20 mouse cellular contexts compared by ENCODE assay signal in the genomic region with DNA sequence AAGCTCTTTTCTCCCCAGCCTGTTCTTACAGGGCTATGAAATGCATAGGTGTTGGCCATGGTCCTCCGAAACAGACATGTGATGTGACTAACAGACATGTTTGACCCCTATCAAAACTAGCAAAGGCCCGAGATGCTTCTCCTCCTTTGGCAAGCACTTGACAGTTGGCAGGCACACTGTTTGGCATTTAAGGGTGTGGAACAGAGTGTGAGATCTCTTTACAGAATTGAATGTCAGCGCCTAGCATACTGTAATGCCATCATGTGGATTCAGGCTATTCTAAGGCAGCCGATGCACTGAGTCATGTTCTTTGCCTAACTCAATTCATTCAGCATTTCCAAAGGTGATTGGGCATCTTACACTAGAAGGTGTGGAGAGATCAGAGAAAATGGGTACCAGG.
DNase-seq lines count a peak whose midpoint lies in the region; ATAC-seq lines count a peak whose summit lies in the region.
"Had no signal": no experiment of that assay in that cellular context is flagged by ENCODE, and none has a peak within 500 bp of the region (broad histone marks: within the 10 kb centered on the region; RNA-seq: fewer than 3 reads in every experiment).

No protein-coding gene starts in this region.

- H3K4me2 ChIP-seq in forebrain, embryonic 13.5 days = no peak overlapping the region
- H3K4me2 ChIP-seq in midbrain, embryonic 11.5 days = no peak overlapping the region
- H3K4me2 ChIP-seq in midbrain, embryonic 13.5 days (replicated peaks) = no peak overlapping the region
- H3K4me2 ChIP-seq: hindbrain, embryonic 13.5 days; liver, embryonic 15.5 days; neural tube, embryonic 15.5 days had no signal

- no peaks in the 10 kb centered on the region for H3K36me3 ChIP-seq in forebrain, embryonic 13.5 days (ENCODE audit: poor library complexity, severe bottlenecking)
- H3K36me3 ChIP-seq in forebrain, embryonic 10.5 days (replicated peaks) = no peaks in the 10 kb centered on the region
- no peaks in the 10 kb centered on the region for H3K36me3 ChIP-seq in midbrain, embryonic 11.5 days (ENCODE audit: control insufficient read depth, insufficient read depth, low read length)
- no peaks in the 10 kb centered on the region for H3K36me3 ChIP-seq in midbrain, embryonic 13.5 days
- H3K36me3 ChIP-seq: embryonic facial prominence, embryonic 10.5 days; G1E; heart, embryonic 10.5 days; hindbrain, embryonic 13.5 days; liver, embryonic 15.5 days; neural tube, embryonic 15.5 days had no signal

- H3K9ac ChIP-seq in forebrain, embryonic 13.5 days = no peak overlapping the region
- no peak overlapping the region for H3K9ac ChIP-seq in midbrain, embryonic 11.5 days (ENCODE audit: low read length)
- no peak overlapping the region for H3K9ac ChIP-seq in midbrain, embryonic 13.5 days (replicated peaks)
- H3K9ac ChIP-seq: hindbrain, embryonic 13.5 days; liver, embryonic 15.5 days; neural tube, embryonic 15.5 days had no signal

- H3K4me3 ChIP-seq in forebrain, embryonic 13.5 days = no peak overlapping the region
- H3K4me3 ChIP-seq in forebrain, embryonic 10.5 days = no peak overlapping the region
- H3K4me3 ChIP-seq in midbrain, embryonic 11.5 days (ENCODE audit: low read depth, low read length) = no peak overlapping the region
- H3K4me3 ChIP-seq in midbrain, embryonic 13.5 days (replicated peaks) = no peak overlapping the region
- H3K4me3 ChIP-seq: embryonic facial prominence, embryonic 10.5 days; heart, embryonic 10.5 days; hindbrain, embryonic 13.5 days; liver, embryonic 15.5 days; neural tube, embryonic 15.5 days had no signal

- H3K9me3 ChIP-seq in forebrain, embryonic 13.5 days (replicated peaks) = no peaks in the 10 kb centered on the region; the same call in 1 of the 2 replicates
- H3K9me3 ChIP-seq in forebrain, embryonic 10.5 days = no peaks in the 10 kb centered on the region
- H3K9me3 ChIP-seq in midbrain, embryonic 11.5 days (ENCODE audit: control insufficient read depth, low read length) = no peaks in the 10 kb centered on the region
- H3K9me3 ChIP-seq in midbrain, embryonic 13.5 days = no peaks in the 10 kb centered on the region
- H3K9me3 ChIP-seq: embryonic facial prominence, embryonic 10.5 days; heart, embryonic 10.5 days; hindbrain, embryonic 13.5 days; liver, embryonic 15.5 days; neural tube, embryonic 15.5 days had no signal

- peaks cover 20% of the 10 kb centered on the region for H3K4me1 ChIP-seq in forebrain, embryonic 13.5 days
- H3K4me1 ChIP-seq in forebrain, embryonic 10.5 days = 0 out of 2 replicates have a peak, but pooled peaks cover 5% of the 10 kb centered on the region
- no peaks in the 10 kb centered on the region; the same call in 1 of the 2 replicates for H3K4me1 ChIP-seq in midbrain, embryonic 11.5 days (ENCODE audit: control insufficient read depth, insufficient read depth, low read length)
- peaks cover 14% of the 10 kb centered on the region for H3K4me1 ChIP-seq in midbrain, embryonic 13.5 days (replicated peaks)
- H3K4me1 ChIP-seq: embryonic facial prominence, embryonic 10.5 days; heart, embryonic 10.5 days; liver, embryonic 15.5 days had no signal

- WGBS in forebrain, embryonic 13.5 days = 91% methylated on average over 4 of the region's 4 CpGs
- WGBS in forebrain, embryonic 10.5 days = 95% methylated on average over 4 of the region's 4 CpGs
- 93% methylated on average over 4 of the region's 4 CpGs for WGBS in midbrain, embryonic 11.5 days
- WGBS in midbrain, embryonic 13.5 days = 88% methylated on average over 4 of the region's 4 CpGs

- DNase-seq in forebrain, embryonic 10.5 days (ENCODE audit: extremely low spot score, low spot score) = no peak
- peak; percentile 5 to 25 for DNase-seq in heart, postnatal 10 days
- no peak for DNase-seq in heart, adult 9 months (ENCODE audit: low spot score in 2 of 2)
- DNase-seq in midbrain, embryonic 11.5 days (ENCODE audit: low spot score, missing footprints) = peak; percentile 72
- peak; percentile 4 to 7 for DNase-seq in right cerebral cortex, postnatal 36 days (ENCODE audit: low spot score in 2 of 2)
- DNase-seq: adrenal gland, postnatal 14 days; cerebellum, adult 11-12 months; kidney, adult 8-10 months; kidney, postnatal 14 days; thymus, postnatal 36 days had no signal

- H3K27me3 ChIP-seq in forebrain, embryonic 13.5 days = no peaks in the 10 kb centered on the region
- H3K27me3 ChIP-seq in forebrain, embryonic 10.5 days (ENCODE audit: poor library complexity, severe bottlenecking) = no peaks in the 10 kb centered on the region
- no peaks in the 10 kb centered on the region for H3K27me3 ChIP-seq in midbrain, embryonic 11.5 days (ENCODE audit: control insufficient read depth, insufficient read depth, low read length)
- H3K27me3 ChIP-seq in midbrain, embryonic 13.5 days = no peaks in the 10 kb centered on the region
- H3K27me3 ChIP-seq: hindbrain, embryonic 13.5 days; liver, embryonic 15.5 days; neural tube, embryonic 15.5 days had no signal

- no peak overlapping the region for H3K27ac ChIP-seq in forebrain, embryonic 13.5 days
- H3K27ac ChIP-seq in forebrain, embryonic 10.5 days = no peak overlapping the region
- no peak overlapping the region for H3K27ac ChIP-seq in midbrain, embryonic 11.5 days (ENCODE audit: low read depth, low read length)
- no peak overlapping the region for H3K27ac ChIP-seq in midbrain, embryonic 13.5 days
- H3K27ac ChIP-seq: embryonic facial prominence, embryonic 10.5 days; heart, embryonic 10.5 days; hindbrain, embryonic 13.5 days; liver, embryonic 15.5 days; neural tube, embryonic 15.5 days had no signal

- 0 out of 2 replicates have a peak, but pooled peaks have one; percentile 23 for ATAC-seq in forebrain, embryonic 13.5 days
- no peak for ATAC-seq in midbrain, embryonic 11.5 days (ENCODE audit: low FRiP score)
- ATAC-seq in midbrain, embryonic 13.5 days = no peak
- ATAC-seq: activated CD4-positive, CD25-positive, alpha-beta regulatory T cell, adult 4 months; inflammation-experienced regulatory T-cells, adult 6 months had no signal

- intact Hi-C loops in heart, postnatal 10 days (cut with DNase I) = no loop called here

Comparison
In these comparisons a context has a peak if more than half of its experiments do, and no peak if none do; other contexts are left out.
1. DNase-seq: peak in heart, postnatal 10 days (2 of 2), midbrain, embryonic 11.5 days (single experiment) and right cerebral cortex, postnatal 36 days (2 of 2); none in forebrain, embryonic 10.5 days (single experiment) and heart, adult 9 months (0 of 2).